Mouse (Mus musculus): ENCODE measurements around the gene Padi4.

The Padi4 gene

GRCm38 (mm10) chr4:140774025-140774800 is at the start of gene Padi4:
Gene Padi4 (minus strand): TSS chr4:140774236.
- in situ Hi-C loops (cut with MboI) = no loop called here

DNA sequence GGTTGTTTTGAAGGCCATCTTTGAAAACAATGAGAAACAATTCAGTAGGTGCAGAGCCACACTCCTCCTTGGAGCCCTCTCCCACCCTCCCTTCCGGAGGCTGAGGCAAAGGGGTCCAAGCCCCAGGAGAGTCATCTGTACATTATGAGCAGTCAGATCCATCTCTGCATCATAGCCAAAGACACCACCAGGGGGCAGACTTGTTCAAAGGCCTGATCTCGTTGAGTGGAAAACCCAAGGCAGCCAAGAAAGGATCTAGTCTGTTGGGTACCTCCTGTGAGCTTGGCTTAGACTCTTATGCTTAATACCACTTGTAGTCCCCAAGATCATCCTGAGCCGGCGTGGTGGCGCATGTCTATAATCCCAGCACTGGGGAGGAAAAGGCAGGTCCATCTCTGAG is 48.0 kb upstream of the Padi4 start:
- in situ Hi-C loops (cut with MboI) = loop anchor here (10.0 kb wide), 1 partner anchor 133 kb away; no protein-coding TSS in a partner anchor

GRCm38 (mm10) chr4:140817413-140817812 is 43.4 kb upstream of the Padi4 start:
- in situ Hi-C loops (cut with MboI) = no loop called here

DNA sequence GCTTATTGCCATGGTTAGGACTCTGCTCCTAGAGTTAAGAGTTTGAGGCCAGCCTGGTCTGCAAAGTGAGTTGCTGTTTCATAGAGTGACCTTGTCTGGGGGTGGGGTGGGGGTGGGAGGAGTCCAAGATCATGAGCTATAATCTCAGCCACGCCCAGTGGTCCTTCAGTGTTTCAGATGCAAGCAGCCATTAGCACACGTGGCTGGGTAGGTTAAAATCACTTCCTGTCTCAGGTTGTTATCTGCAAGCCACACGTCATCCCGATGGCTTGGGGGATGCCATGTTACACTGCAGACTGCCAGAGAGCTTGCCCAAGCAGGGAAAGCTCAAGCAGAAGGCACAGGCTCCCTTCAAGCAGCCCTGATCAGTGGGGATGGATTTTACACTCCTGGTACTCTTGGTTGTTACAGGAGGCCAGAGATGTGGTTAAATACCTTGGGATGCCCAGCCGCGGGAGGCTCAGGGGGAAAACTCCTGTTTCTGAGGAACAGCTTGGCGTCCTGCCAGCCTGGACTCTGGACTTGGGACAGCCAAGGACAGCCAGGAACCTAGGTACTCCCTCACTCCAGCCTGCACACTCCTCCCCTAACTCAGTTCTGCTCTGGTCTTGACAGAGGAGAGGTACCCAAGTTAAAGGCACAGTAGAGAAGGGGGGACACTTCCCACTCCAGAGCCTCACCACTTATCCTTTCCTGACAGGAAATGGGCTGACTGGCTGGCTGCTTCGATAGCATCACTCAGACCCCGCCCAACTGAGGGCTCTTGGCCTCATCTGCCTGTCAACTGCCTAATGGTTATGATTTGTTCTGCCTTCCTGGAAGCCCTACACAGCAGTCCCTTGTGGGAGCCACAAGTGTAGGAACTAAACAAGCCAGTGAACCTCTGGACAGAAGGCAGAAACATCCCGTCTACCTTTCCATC is 42.2 kb upstream of the Padi4 start:
- in situ Hi-C loops (cut with MboI) = no loop called here

GRCm38 (mm10) chr4:140815496-140815895 is 41.5 kb upstream of the Padi4 start:
- in situ Hi-C loops (cut with MboI) = no loop called here

DNA sequence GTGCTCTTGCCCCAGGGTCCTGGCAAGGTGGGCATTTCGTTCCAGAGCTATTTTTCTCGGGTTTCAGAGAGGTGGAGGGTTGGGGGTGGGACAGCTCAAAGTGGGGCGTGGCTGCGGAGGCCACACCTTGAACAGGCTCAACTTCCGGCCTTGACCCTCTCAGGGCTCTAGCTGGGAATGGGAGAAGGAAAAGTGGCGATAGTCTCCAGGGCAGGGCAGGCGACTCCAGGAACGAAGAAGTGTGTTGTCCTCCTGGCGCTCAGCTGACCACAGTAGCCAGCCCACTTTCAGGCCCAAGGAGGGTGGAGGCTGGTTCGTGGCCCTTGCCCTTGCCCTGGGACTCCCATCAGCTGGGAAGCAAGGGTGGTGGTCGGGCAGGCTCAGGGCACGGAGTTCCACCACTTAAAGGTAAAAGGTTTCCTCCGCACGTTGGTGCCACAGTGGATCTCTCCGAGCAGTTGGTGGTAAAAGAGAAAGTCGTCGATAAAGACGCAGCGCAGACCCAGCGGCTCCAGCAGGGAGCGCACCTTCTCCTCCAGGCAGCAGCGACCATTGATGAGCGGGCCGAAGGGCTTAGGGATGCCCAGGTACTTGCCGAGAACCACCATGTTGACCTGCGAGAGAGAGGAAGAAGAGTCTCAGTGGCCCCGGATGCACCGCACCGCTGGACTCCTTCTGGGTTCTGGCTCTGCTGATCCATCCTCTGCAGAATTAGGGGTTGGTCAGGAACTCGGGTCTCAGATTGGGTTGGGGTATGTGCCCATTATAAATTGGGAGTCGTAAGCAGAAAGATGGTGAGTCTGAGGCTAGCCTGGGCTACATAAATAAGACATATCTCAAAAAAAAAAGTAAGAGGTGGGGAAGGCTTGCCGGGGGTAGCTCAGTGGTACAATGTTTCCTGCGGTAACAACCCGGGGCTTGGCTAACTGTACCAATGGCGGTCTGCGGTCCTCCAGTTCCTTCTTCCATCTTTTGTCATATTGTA is 40.5 kb upstream of the Padi4 start:
- in situ Hi-C loops (cut with MboI) = no loop called here

DNA sequence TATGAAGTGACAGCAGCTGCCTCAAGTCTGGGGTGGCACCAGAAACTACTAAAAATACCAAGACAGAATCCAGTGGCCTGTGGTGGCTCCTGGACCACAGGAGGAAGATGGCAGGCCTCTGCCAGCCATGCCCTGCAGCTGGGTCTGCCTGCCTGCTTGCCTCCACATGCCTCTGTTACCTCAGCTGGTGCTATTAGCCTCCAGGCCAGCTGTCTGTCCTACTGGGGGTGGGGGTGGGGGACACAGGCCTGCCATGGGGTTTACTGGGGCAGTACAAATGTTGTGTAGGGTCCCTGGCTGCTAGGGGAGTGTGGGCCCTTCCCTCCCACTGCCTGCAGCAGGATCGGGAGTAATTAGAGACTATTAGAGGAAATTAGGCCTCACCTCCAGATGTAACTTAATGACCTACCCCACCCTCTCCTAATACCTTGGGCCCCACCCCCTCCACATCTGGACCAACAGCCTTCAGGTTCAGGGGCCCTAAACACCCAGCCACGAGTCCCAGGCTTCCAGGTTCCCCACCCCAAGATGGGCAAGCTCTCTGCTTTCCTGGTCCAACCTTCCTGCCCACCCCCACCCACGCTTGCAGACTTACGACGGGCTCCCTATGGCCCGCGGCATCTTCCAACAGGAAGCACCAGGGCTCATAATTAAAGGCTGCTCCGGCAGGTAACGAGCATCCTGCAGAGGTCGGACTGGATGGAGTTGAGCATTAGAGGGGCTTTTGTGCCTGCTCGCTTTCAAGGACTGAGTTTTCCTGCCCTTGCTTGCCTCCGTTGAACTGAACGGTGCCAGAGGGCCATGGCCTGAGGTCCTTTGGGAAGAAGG is 39.5 kb upstream of the Padi4 start:
- in situ Hi-C loops (cut with MboI) = no loop called here

DNA sequence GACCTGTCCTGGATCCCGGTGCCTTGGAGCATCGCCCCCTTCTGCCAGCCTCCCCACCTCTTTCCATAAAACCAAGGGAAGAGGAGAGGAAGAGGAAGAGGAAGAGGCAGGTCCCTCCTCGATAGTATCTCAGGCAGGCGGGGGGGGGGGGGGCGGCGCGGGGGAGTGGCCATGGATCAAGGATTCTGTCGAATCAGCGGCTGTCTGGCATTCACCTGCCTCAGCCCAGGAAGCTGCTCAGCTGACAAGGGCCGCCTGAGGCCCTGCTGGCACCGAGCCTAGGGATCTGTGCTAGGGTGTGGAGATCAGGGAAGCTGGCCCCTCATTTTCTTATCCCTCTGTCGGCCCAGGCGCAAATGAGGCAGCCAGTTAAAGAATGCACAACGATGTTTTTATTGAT is 38.6 kb upstream of the Padi4 start:
- in situ Hi-C loops (cut with MboI) = no loop called here

GRCm38 (mm10) chr4:140812191-140812590 is 38.2 kb upstream of the Padi4 start:
- in situ Hi-C loops (cut with MboI) = no loop called here

- in situ Hi-C loops (cut with MboI) = no loop called here
Measured at GRCm38 (mm10) chr4:140810458-140811260, 36.6 kb upstream of the Padi4 start, which contains the start of gene Padi3. Gene Padi3 (minus strand): TSS chr4:140810648.

DNA sequence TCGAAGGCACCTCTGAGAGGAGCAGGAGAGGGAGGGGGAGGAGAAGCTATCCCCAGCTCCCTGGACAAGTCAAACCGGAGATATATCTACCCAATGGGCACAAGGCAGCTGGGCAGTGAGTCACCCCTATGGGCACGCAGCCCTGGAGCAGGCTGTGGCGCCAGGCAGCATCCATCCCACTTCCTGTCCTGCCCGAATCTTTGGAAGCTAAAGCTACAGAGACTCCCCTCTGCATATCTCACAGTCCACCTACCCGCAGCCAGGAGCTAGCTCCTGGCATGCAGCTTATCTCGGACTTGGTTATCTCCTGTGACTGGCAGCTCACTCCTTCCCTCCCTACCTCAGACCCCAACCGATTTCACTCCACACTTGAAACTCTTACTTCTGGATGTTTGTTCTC is 35.1 kb upstream of the Padi4 start:
- in situ Hi-C loops (cut with MboI) = no loop called here

- in situ Hi-C loops (cut with MboI) = no loop called here
Measured at GRCm38 (mm10) chr4:140804601-140805000, 30.6 kb upstream of the Padi4 start.

GRCm38 (mm10) chr4:140801364-140801763 is 27.3 kb upstream of the Padi4 start:
- in situ Hi-C loops (cut with MboI) = no loop called here

DNA sequence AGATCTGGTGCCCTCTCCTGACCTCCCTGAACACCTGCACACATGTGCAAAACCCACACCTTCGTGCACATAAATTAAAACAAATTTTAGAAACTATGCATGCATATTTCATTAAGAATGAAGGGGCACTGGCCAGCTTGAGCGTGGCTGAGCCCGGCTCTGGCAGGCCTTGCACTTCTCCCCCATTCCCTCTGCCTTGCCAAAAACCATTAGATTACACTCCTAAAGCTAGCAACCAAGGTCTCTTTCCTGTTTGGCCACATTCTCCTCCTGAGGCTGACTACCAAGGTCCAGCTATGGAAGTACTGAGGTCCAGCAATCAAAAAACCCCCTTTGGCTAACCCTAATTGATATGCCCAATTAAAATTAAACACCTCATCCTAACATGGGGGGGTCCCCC is 22.8 kb upstream of the Padi4 start:
- in situ Hi-C loops (cut with MboI) = no loop called here

- in situ Hi-C loops (cut with MboI) = no loop called here
Measured at GRCm38 (mm10) chr4:140794678-140795077, 20.6 kb upstream of the Padi4 start.

GRCm38 (mm10) chr4:140793795-140794194 is 19.8 kb upstream of the Padi4 start:
- in situ Hi-C loops (cut with MboI) = no loop called here

DNA sequence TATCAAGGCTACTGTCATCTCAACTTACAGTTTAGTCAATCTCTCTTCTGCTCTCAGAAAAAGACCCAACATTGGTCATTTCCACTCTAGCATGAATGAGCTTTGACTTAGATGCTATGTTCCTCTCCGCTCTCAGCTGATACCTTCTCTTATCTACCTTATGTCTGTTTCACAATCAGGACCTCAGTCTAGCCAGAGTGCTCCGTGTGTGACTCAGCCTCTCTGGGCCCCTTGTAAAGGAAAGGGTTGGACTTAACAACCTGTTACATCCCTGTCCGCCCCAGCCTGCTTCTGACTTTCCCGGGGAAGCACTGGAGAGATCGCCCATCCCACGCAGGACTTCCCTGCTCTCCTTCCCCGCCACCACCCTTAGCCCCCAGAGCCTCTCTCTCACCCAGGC is 18.5 kb upstream of the Padi4 start:
- in situ Hi-C loops (cut with MboI) = no loop called here

GRCm38 (mm10) chr4:140791071-140791470 is 17.0 kb upstream of the Padi4 start:
- in situ Hi-C loops (cut with MboI) = no loop called here

DNA sequence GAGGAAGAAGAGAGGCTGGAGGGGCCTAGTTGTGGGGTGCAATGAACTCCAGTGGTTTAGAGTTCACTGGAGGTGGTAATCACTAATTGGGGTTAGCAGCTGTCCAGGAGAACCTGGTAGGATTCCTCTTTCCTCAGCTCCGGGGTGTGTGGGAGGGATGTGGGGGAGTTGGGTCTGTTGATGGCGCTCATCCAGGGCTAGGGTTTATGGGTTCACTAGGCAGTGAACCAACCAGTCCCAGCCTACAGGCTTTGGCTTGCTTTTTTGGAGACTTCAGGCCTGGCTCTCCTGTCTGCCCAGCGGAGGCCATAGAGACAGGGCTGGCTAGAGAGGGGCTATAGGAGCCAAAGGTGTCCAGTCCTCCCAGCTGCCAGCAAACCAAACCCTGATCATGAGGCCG is 15.9 kb upstream of the Padi4 start:
- in situ Hi-C loops (cut with MboI) = no loop called here

GRCm38 (mm10) chr4:140788983-140789382 is 14.9 kb upstream of the Padi4 start:
- in situ Hi-C loops (cut with MboI) = no loop called here
